Mouse (Mus musculus) limb, embryonic 11.5 days (tissue): ENCODE data around the gene Ndufaf3. TPM values are rescaled to one million over a fixed set of nuclear protein-coding genes. Genes with fewer than 3 reads are reported as not detected.

ENCODE experiments used
- ATAC-seq: fragments of 200-750 bp; cut with Nextera tagmentation; 2 replicates; pipeline ENCODE4 v1.8.0; 2017; ENCODE audit warnings: low read depth; ENCODE audit not compliant: insufficient number of reproducible peaks, low FRiP score, low TSS enrichment
- DNase-seq: peaks from one replicate; pipeline ENCODE4 v3.0.0-alpha.2; 2015; ENCODE audit warnings: low spot score
- H3K27ac ChIP-seq: fragments of 300-500 bp; sonication (generic); replicated peaks from 2 replicates; pipeline ENCODE4 v1.5.1; 2014; ENCODE audit warnings: low read depth, mild to moderate bottlenecking, low read length
- H3K27me3 ChIP-seq: fragments of 300-500 bp; sonication (generic); 2 replicates; pipeline ENCODE4 v1.6.1; 2014; ENCODE audit warnings: mild to moderate bottlenecking, low read length, mixed read lengths; ENCODE audit not compliant: control insufficient read depth, insufficient read depth
- H3K36me3 ChIP-seq: fragments of 300-500 bp; sonication (generic); 2 replicates; pipeline ENCODE4 v1.6.1; 2014; ENCODE audit warnings: mild to moderate bottlenecking, low read length, moderate library complexity, mixed read lengths; ENCODE audit not compliant: control insufficient read depth, insufficient read depth
- H3K4me1 ChIP-seq: fragments of 300-500 bp; sonication (generic); 2 replicates; pipeline ENCODE4 v1.6.1; 2014; ENCODE audit warnings: low read length, mixed read lengths; ENCODE audit not compliant: control insufficient read depth, insufficient read depth
- H3K4me2 ChIP-seq: fragments of 300-500 bp; sonication (generic); 2 replicates; pipeline ENCODE4 v1.6.1; 2014; ENCODE audit warnings: low read depth, mild to moderate bottlenecking, moderate library complexity; ENCODE audit not compliant: severe bottlenecking
- H3K4me3 ChIP-seq: fragments of 300-500 bp; sonication (generic); 2 replicates; pipeline ENCODE4 v1.5.1; 2014; ENCODE audit warnings: low read depth, low read length
- H3K9ac ChIP-seq: fragments of 300-500 bp; sonication (generic); 2 replicates; pipeline ENCODE4 v1.6.1; 2014; ENCODE audit warnings: mild to moderate bottlenecking, low read length
- H3K9me3 ChIP-seq: fragments of 300-500 bp; sonication (generic); 2 replicates; pipeline ENCODE4 v1.6.1; 2016; ENCODE audit warnings: low read length; ENCODE audit not compliant: control insufficient read depth
- WGBS: fragments of 180-500 bp; shearing (Covaris S2); extraction: QIAGEN DNeasy Blood & Tissue Kit; methylation state at CpG from one replicate; pipeline ENCODE4 v1.1.7; 2014; 5-methylcytosine and 5-hydroxymethylcytosine counted together
- polyA plus RNA-seq: library from polyadenylated mRNA; unstranded; fragments of >200 nt; fragmentation: Nextera tagmentation; extraction: Ambion mirVana; gene quantifications from 2 replicates; pipeline ENCODE4 v1.2.1, GENCODE M21; 2014

The Ndufaf3 gene
- polyA plus RNA-seq, 1 experiment from 2014 or later, result 47.5 TPM

GRCm38 (mm10) chr9:108545986-108546385 lies 21.2 kb downstream of the Ndufaf3 start:
- DNase-seq (no peak), ATAC-seq (no peak)
- H3K36me3 ChIP-seq, result peaks cover 15% of the 10 kb centered on the region
- H3K27ac ChIP-seq, result no peak overlapping the region
- no peak overlapping the region for H3K9ac ChIP-seq
- no peak overlapping the region for H3K4me3 ChIP-seq
- no peak overlapping the region for H3K4me2 ChIP-seq
- no peaks in the 10 kb centered on the region for H3K4me1 ChIP-seq
- 96% methylated on average over 3 of the region's 3 CpGs for WGBS
- no peaks in the 10 kb centered on the region for H3K9me3 ChIP-seq
- H3K27me3 ChIP-seq, result no peaks in the 10 kb centered on the region

- ATAC-seq (no peak), DNase-seq (no peak)
- Histone ChIP-seq H3K9me3 (no peaks in the 10 kb centered on the region), H3K4me1 (no peaks in the 10 kb centered on the region), H3K36me3 (peaks cover 32% of the 10 kb centered on the region), H3K4me3 (no peak overlapping the region), H3K27ac (no peak overlapping the region), H3K27me3 (no peaks in the 10 kb centered on the region), H3K9ac (no peak overlapping the region), H3K4me2 (no peak overlapping the region)
Measured at GRCm38 (mm10) chr9:108540846-108541245, 26.4 kb downstream of the Ndufaf3 start.

- Histone ChIP-seq H3K27me3 (no peaks in the 10 kb centered on the region), H3K4me3 (no peak overlapping the region), H3K9me3 (no peaks in the 10 kb centered on the region), H3K4me2 (no peak overlapping the region), H3K9ac (no peak overlapping the region), H3K36me3 (peaks cover 43% of the 10 kb centered on the region), H3K27ac (no peak overlapping the region), H3K4me1 (no peaks in the 10 kb centered on the region)
- ATAC-seq (no peak), DNase-seq (no peak)
- WGBS, result 95% methylated on average over 1 of the region's 1 CpGs
Measured at GRCm38 (mm10) chr9:108531496-108531895, 35.7 kb downstream of the Ndufaf3 start.

- Histone ChIP-seq H3K27me3 (no peaks in the 10 kb centered on the region), H3K4me2 (no peak overlapping the region), H3K36me3 (peaks cover 38% of the 10 kb centered on the region), H3K27ac (no peak overlapping the region), H3K4me1 (no peaks in the 10 kb centered on the region), H3K9me3 (no peaks in the 10 kb centered on the region), H3K4me3 (no peak overlapping the region), H3K9ac (no peak overlapping the region)
- no peak for DNase-seq
- WGBS, result 97% methylated on average over 1 of the region's 1 CpGs
- ATAC-seq, result no peak
Measured at GRCm38 (mm10) chr9:108530954-108531353, 36.3 kb downstream of the Ndufaf3 start.

- Histone ChIP-seq H3K27ac (no peak overlapping the region), H3K4me2 (no peak overlapping the region), H3K9ac (no peak overlapping the region), H3K4me1 (no peaks in the 10 kb centered on the region), H3K4me3 (no peak overlapping the region), H3K36me3 (peaks cover 11% of the 10 kb centered on the region), H3K27me3 (no peaks in the 10 kb centered on the region), H3K9me3 (no peaks in the 10 kb centered on the region)
- 86% methylated on average over 3 of the region's 3 CpGs for WGBS
- no peak for DNase-seq
- ATAC-seq, result no peak
Measured at GRCm38 (mm10) chr9:108525400-108525799, 41.8 kb downstream of the Ndufaf3 start.

GRCm38 (mm10) chr9:108523341-108523740 lies 43.9 kb downstream of the Ndufaf3 start:
- Histone ChIP-seq H3K4me3 (no peak overlapping the region), H3K4me2 (no peak overlapping the region), H3K9ac (no peak overlapping the region), H3K36me3 (peaks cover 5% of the 10 kb centered on the region), H3K9me3 (no peaks in the 10 kb centered on the region), H3K27ac (no peak overlapping the region), H3K27me3 (no peaks in the 10 kb centered on the region), H3K4me1 (0 out of 2 replicates have a peak, but pooled peaks cover 3% of the 10 kb centered on the region)
- no peak for ATAC-seq
- 96% methylated on average over 4 of the region's 4 CpGs for WGBS
- DNase-seq, result no peak

- WGBS, result 94% methylated on average over 2 of the region's 2 CpGs
- Histone ChIP-seq H3K4me2 (no peak overlapping the region), H3K27me3 (no peaks in the 10 kb centered on the region), H3K4me1 (0 out of 2 replicates have a peak, but pooled peaks cover 3% of the 10 kb centered on the region), H3K4me3 (no peak overlapping the region), H3K27ac (no peak overlapping the region), H3K9me3 (no peaks in the 10 kb centered on the region), H3K9ac (no peak overlapping the region), H3K36me3 (peaks cover 2% of the 10 kb centered on the region; the same call in 1 of the 2 replicates)
- DNase-seq (no peak), ATAC-seq (no peak)
Measured at GRCm38 (mm10) chr9:108521604-108522003, 45.6 kb downstream of the Ndufaf3 start.

GRCm38 (mm10) chr9:108517931-108518332 lies 49.3 kb downstream of the Ndufaf3 start:
- peak overlapping the region; percentile 96 for H3K4me3 ChIP-seq
- peak overlapping the region; percentile 69 for H3K4me2 ChIP-seq
- DNase-seq (no peak), ATAC-seq (no peak)
- H3K36me3 ChIP-seq, result peaks cover 21% of the 10 kb centered on the region; the same call in 1 of the 2 replicates
- H3K9ac ChIP-seq, result peak overlapping the region; percentile 98
- H3K9me3 ChIP-seq, result no peaks in the 10 kb centered on the region
- H3K27ac ChIP-seq, result peak overlapping the region; percentile 98
- H3K4me1 ChIP-seq, result peaks cover 3% of the 10 kb centered on the region; the same call in 1 of the 2 replicates
- WGBS, result under 1% methylated on average over 13 of the region's 13 CpGs
- H3K27me3 ChIP-seq, result no peaks in the 10 kb centered on the region
